8 mouse cellular contexts compared by ENCODE assay signal in genomic region chr15:78931577-78931976, GRCm38 (mm10). TPM values are rescaled to one million over a fixed set of nuclear protein-coding genes. Genes with fewer than 3 reads are reported as not detected.
DNase-seq lines count a peak whose midpoint lies in the region; ATAC-seq and TF ChIP-seq lines count a peak whose summit lies in the region.
"Had no signal": no experiment of that assay in that cellular context is flagged by ENCODE, and none has a peak within 500 bp of the region (broad histone marks: within the 10 kb centered on the region; RNA-seq: fewer than 3 reads in every experiment).

No protein-coding gene starts in this region.

- H3K9ac ChIP-seq in limb, embryonic 15.5 days: no peak overlapping the region
- no peak overlapping the region for H3K9ac ChIP-seq in liver, embryonic 11.5 days (ENCODE audit: low read depth, low read length)
- H3K9ac ChIP-seq: heart, embryonic 15.5 days had no signal

- TF ChIP-seq CTCF in gastrocnemius, adult 2 months (IDR thresholded peaks at IDR 0.05): peak; percentile 86
- peak; percentile 77; the same call in 1 of the 2 replicates for TF ChIP-seq CTCF in small intestine, adult 2 months (IDR thresholded peaks at IDR 0.05; ENCODE audit: extremely low read depth, insufficient read length, insufficient replicate concordance, low read depth, low read length)

- DNase-seq in limb, embryonic 10.5 days (ENCODE audit: low spot score): no peak
- DNase-seq in R1 (ENCODE audit: low read depth, low spot score): peak; percentile 71
- DNase-seq in gastrocnemius, adult 2 months: peak; percentile 68
- DNase-seq in liver, embryonic 11.5 days (ENCODE audit: low spot score): no peak
- no peak for DNase-seq in layer of hippocampus, postnatal 14 days (ENCODE audit: low spot score in 2 of 2)

- intact Hi-C loops in gastrocnemius, adult 2 months (cut with DNase I): no loop called here

- H3K4me2 ChIP-seq in limb, embryonic 15.5 days: no peak overlapping the region
- H3K4me2 ChIP-seq in liver, embryonic 11.5 days: no peak overlapping the region
- H3K4me2 ChIP-seq: heart, embryonic 15.5 days had no signal

- no peak for ATAC-seq in limb, embryonic 15.5 days (ENCODE audit: insufficient number of reproducible peaks, low FRiP score, low TSS enrichment, low read depth)
- peak; percentile 48 for ATAC-seq in liver, embryonic 11.5 days (replicated peaks; ENCODE audit: low FRiP score)

- H3K36me3 ChIP-seq in limb, embryonic 15.5 days: peaks cover 20% of the 10 kb centered on the region
- H3K36me3 ChIP-seq in limb, embryonic 10.5 days: peaks cover 25% of the 10 kb centered on the region
- peaks cover 8% of the 10 kb centered on the region for H3K36me3 ChIP-seq in liver, embryonic 11.5 days (ENCODE audit: control insufficient read depth, insufficient read depth, low read length)
- H3K36me3 ChIP-seq in small intestine, adult 2 months (ENCODE audit: control insufficient read depth, insufficient read depth, low read length): no peaks in the 10 kb centered on the region

- WGBS in limb, embryonic 15.5 days: 27% methylated on average over 3 of the region's 3 CpGs
- WGBS in limb, embryonic 10.5 days: 28% methylated on average over 3 of the region's 3 CpGs
- 21% methylated on average over 3 of the region's 3 CpGs for WGBS in liver, embryonic 11.5 days
- whole genome bisulfite sequencing in small intestine, adult 2 months: under 1% methylated on average over 3 of the region's 3 CpGs

- no peaks in the 10 kb centered on the region for H3K9me3 ChIP-seq in limb, embryonic 15.5 days
- no peaks in the 10 kb centered on the region for H3K9me3 ChIP-seq in limb, embryonic 10.5 days (replicated peaks)
- H3K9me3 ChIP-seq in liver, embryonic 11.5 days (ENCODE audit: control insufficient read depth, low read length): no peaks in the 10 kb centered on the region
- H3K9me3 ChIP-seq: heart, embryonic 15.5 days had no signal

- H3K4me3 ChIP-seq in limb, embryonic 15.5 days: no peak overlapping the region
- H3K4me3 ChIP-seq in limb, embryonic 10.5 days: no peak overlapping the region
- H3K4me3 ChIP-seq in gastrocnemius, adult 2 months: no peak overlapping the region
- H3K4me3 ChIP-seq in liver, embryonic 11.5 days (ENCODE audit: low read depth, low read length): no peak overlapping the region
- H3K4me3 ChIP-seq in small intestine, adult 2 months (ENCODE audit: low read depth, low read length): no peak overlapping the region
- H3K4me3 ChIP-seq: heart, embryonic 15.5 days had no signal

- H3K4me1 ChIP-seq in limb, embryonic 15.5 days: peaks cover 48% of the 10 kb centered on the region
- H3K4me1 ChIP-seq in limb, embryonic 10.5 days: peaks cover 38% of the 10 kb centered on the region
- peaks cover 33% of the 10 kb centered on the region for H3K4me1 ChIP-seq in liver, embryonic 11.5 days (replicated peaks; ENCODE audit: control insufficient read depth, insufficient read depth, low read length)
- peaks cover 5% of the 10 kb centered on the region; the same call in 1 of the 2 replicates for H3K4me1 ChIP-seq in small intestine, adult 2 months (ENCODE audit: control insufficient read depth, insufficient read depth, insufficient read length, low read length)

- H3K27me3 ChIP-seq in limb, embryonic 15.5 days: no peaks in the 10 kb centered on the region
- H3K27me3 ChIP-seq in limb, embryonic 10.5 days (ENCODE audit: low read depth, poor library complexity, severe bottlenecking): no peaks in the 10 kb centered on the region
- H3K27me3 ChIP-seq in liver, embryonic 11.5 days (replicated peaks; ENCODE audit: control insufficient read depth, insufficient read depth, low read length): no peaks in the 10 kb centered on the region
- H3K27me3 ChIP-seq in small intestine, adult 2 months (ENCODE audit: control insufficient read depth, insufficient read depth, low read length): no peaks in the 10 kb centered on the region
- H3K27me3 ChIP-seq: heart, embryonic 15.5 days had no signal

- peak overlapping the region; percentile 38; the same call in 1 of the 2 replicates for H3K27ac ChIP-seq in limb, embryonic 15.5 days
- H3K27ac ChIP-seq in limb, embryonic 10.5 days: no peak overlapping the region
- H3K27ac ChIP-seq in gastrocnemius, adult 2 months: peak overlapping the region; percentile 28; the same call in 1 of the 2 replicates
- peak overlapping the region; percentile 62 for H3K27ac ChIP-seq in liver, embryonic 11.5 days (ENCODE audit: low read depth, low read length)
- H3K27ac ChIP-seq in small intestine, adult 2 months (ENCODE audit: insufficient read depth, low read depth, low read length): no peak overlapping the region
- H3K27ac ChIP-seq: heart, embryonic 15.5 days had no signal

- no peak for TF ChIP-seq POLR2A in small intestine, adult 2 months (IDR thresholded peaks at IDR 0.05; ENCODE audit: low read depth, low read length)

RNA-seq across cellular contexts. Expression of gene Nol12, which starts 3.2 kb away (rescaled TPM):
- polyA plus RNA-seq in limb, embryonic 15.5 days (2015; fragmentation: Nextera tagmentation; extraction: Ambion mirVana): 53.2 and 55.2 TPM in 2 replicates
- 70.6 and 84.9 TPM in 2 replicates for polyA plus RNA-seq in limb, embryonic 10.5 days (2016; fragmentation: Nextera tagmentation; extraction: Ambion mirVana)
- total RNA-seq in gastrocnemius, adult 2 months (2021): 10 to 100 TPM; 20.6 to 22.3 TPM
- 69.6 and 75.3 TPM in 2 replicates for polyA plus RNA-seq in liver, embryonic 11.5 days (2014; fragmentation: Nextera tagmentation; extraction: Ambion mirVana)
- polyA plus RNA-seq in small intestine, adult 2 months (2012; rRNA removed): 7.3 and 11.7 TPM in 2 replicates
- total RNA-seq in layer of hippocampus, postnatal 14 days (2021): 10 to 100 TPM; 35.9 to 36.1 TPM

RNA-seq across cellular contexts. Expression of gene Lgals1, which starts 5.1 kb away (rescaled TPM):
- 2,795 and 2,816 TPM in 2 replicates for polyA plus RNA-seq in limb, embryonic 15.5 days (2015; fragmentation: Nextera tagmentation; extraction: Ambion mirVana)
- polyA plus RNA-seq in limb, embryonic 10.5 days (2016; fragmentation: Nextera tagmentation; extraction: Ambion mirVana): 292 and 458 TPM in 2 replicates
- 100 to 1,000 TPM; 197 to 272 TPM for total RNA-seq in gastrocnemius, adult 2 months (2021)
- polyA plus RNA-seq in liver, embryonic 11.5 days (2014; fragmentation: Nextera tagmentation; extraction: Ambion mirVana): 761 and 837 TPM in 2 replicates
- 51.7 and 77.0 TPM in 2 replicates for polyA plus RNA-seq in small intestine, adult 2 months (2012; rRNA removed)
- 10 to 100 TPM; 15.3 to 27.0 TPM for total RNA-seq in layer of hippocampus, postnatal 14 days (2021)

RNA-seq across cellular contexts. Expression of gene Triobp, which starts 15.9 kb away (rescaled TPM):
- 54.8 and 59.2 TPM in 2 replicates for polyA plus RNA-seq in limb, embryonic 15.5 days (2015; fragmentation: Nextera tagmentation; extraction: Ambion mirVana)
- 47.9 and 54.6 TPM in 2 replicates for polyA plus RNA-seq in limb, embryonic 10.5 days (2016; fragmentation: Nextera tagmentation; extraction: Ambion mirVana)
- total RNA-seq in gastrocnemius, adult 2 months (2021): 10 to 100 TPM; 33.2 to 36.6 TPM
- polyA plus RNA-seq in liver, embryonic 11.5 days (2014; fragmentation: Nextera tagmentation; extraction: Ambion mirVana): 46.7 and 50.7 TPM in 2 replicates
- polyA plus RNA-seq in small intestine, adult 2 months (2012; rRNA removed): 43.3 and 123 TPM in 2 replicates
- total RNA-seq in layer of hippocampus, postnatal 14 days (2021): 10 to 100 TPM; 19.3 to 21.1 TPM

RNA-seq across cellular contexts. Expression of gene Pdxp, which starts 17.9 kb away (rescaled TPM):
- 13.0 and 15.0 TPM in 2 replicates for polyA plus RNA-seq in limb, embryonic 15.5 days (2015; fragmentation: Nextera tagmentation; extraction: Ambion mirVana)
- 37.1 and 40.8 TPM in 2 replicates for polyA plus RNA-seq in limb, embryonic 10.5 days (2016; fragmentation: Nextera tagmentation; extraction: Ambion mirVana)
- 1 to 10 TPM; 1.1 to 1.4 TPM for total RNA-seq in gastrocnemius, adult 2 months (2021)
- polyA plus RNA-seq in liver, embryonic 11.5 days (2014; fragmentation: Nextera tagmentation; extraction: Ambion mirVana): 23.7 and 23.8 TPM in 2 replicates
- polyA plus RNA-seq in small intestine, adult 2 months (2012; rRNA removed): 3.9 and 4.2 TPM in 2 replicates
- total RNA-seq in layer of hippocampus, postnatal 14 days (2021): 100 to 1,000 TPM; 141 to 146 TPM

RNA-seq across cellular contexts. Expression of gene Sh3bp1, which starts 32.0 kb away (rescaled TPM):
- 55.2 and 61.1 TPM in 2 replicates for polyA plus RNA-seq in limb, embryonic 15.5 days (2015; fragmentation: Nextera tagmentation; extraction: Ambion mirVana)
- 51.1 and 51.2 TPM in 2 replicates for polyA plus RNA-seq in limb, embryonic 10.5 days (2016; fragmentation: Nextera tagmentation; extraction: Ambion mirVana)
- total RNA-seq in gastrocnemius, adult 2 months (2021): 1 to 10 TPM; 1.4 to 2.0 TPM
- polyA plus RNA-seq in liver, embryonic 11.5 days (2014; fragmentation: Nextera tagmentation; extraction: Ambion mirVana): 69.4 and 70.3 TPM in 2 replicates
- polyA plus RNA-seq in small intestine, adult 2 months (2012; rRNA removed): 41.3 and 48.8 TPM in 2 replicates
- total RNA-seq in layer of hippocampus, postnatal 14 days (2021): 10 to 100 TPM; 16.1 to 16.8 TPM

Comparison
In these comparisons a context has a peak if more than half of its experiments do, and no peak if none do; other contexts are left out.
1. H3K27ac ChIP-seq: peak in limb, embryonic 15.5 days (single experiment), gastrocnemius, adult 2 months (single experiment) and liver, embryonic 11.5 days (single experiment); none in limb, embryonic 10.5 days (single experiment) and small intestine, adult 2 months (single experiment).
2. DNase-seq: peak in R1 (single experiment) and gastrocnemius, adult 2 months (single experiment); none in limb, embryonic 10.5 days (single experiment), liver, embryonic 11.5 days (single experiment) and layer of hippocampus, postnatal 14 days (0 of 2).